Mouse (Mus musculus) right cerebral cortex, postnatal 14 days (tissue): Measurements from ENCODE around the gene Ccdc137.
"Not testable (repeated sequence)": the region's sequence is repeated elsewhere in the genome, so short reads cannot be mapped to it uniquely, and the experiment has no call there.

Source experiments
- DNase-seq: peaks from one replicate; pipeline ENCODE4 v3.0.0; 2022

Gene Ccdc137

DNA sequence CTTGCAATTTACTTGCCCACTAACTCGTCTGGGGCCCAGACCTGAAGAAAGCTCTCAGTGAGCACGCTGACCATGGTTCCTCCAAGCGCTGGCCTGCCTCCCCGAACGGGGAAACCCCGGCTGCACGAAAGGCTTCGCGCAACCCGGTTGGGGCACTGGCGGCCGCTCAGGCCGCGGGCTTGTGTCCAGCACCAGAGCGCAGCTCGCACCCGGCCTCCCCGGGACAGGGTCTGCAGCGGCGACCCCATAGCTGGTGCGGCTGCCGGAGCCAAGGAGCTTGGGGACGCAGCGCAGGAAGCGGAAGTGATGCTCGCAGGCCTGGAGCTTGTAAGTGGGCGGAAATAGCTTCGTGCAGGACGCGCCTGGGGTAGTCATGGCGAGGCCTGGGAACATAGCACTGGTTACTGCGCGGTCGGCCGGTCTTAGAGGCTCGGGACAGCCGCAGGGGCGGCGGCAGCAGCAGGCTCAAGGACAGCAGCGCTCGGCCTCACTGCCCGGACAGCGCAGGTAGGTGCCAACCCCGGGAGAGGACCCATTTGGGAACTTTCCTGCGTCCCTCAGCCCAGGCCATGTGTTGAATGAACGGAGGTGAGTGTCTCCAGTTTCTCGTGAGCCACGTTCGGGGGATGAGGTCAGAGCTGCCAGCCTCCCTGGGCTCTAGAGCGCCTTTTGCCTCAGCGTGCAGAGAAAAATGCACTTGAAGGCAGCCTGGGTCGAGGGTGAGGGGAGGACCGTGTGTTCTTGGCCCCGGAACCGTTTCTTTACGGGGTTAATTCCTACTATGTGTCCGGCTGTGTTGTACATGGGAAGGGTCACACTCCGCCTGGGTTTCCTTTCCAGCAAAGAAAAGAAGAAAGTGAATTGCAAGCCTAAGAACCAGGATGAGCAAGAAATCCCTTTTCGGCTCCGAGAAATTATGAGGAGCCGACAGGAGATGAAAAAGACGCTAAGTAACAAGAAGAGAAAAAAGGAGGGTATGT is at the start of gene Ccdc137, which contains the start of gene Oxld1:
Ccdc137 (plus strand) TSS at position 344 of the 980 bp plus-strand sequence.
Oxld1 (minus strand) TSS at position 297 of the 980 bp plus-strand sequence.
- DNase-seq: peak; percentile 76

DNA sequence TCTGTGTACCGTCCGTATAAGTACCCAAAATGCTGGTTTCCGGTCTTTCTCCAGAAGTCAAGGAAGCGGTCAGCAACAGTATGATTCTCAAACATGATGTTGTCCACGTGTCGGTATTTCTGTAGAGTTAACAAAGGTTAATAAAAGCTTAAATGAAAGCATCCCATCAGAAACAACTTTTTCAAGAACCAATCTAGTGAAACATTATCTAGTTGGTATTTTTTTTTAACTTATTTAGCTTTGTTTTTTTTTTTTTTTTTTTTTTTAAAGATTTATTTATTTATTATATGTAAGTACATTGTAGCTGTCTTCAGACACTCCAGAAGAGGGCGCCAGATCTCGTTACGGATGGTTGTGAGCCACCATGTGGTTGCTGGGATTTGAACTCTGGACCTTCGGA is 44.3 kb upstream of the Ccdc137 start:
- not testable (repeated sequence) for DNase-seq

- no peak for DNase-seq
These were observed 40.1 kb upstream of the Ccdc137 start for GRCm38 (mm10) chr11:120417852-120418251.

- no peak for DNase-seq
These were observed 39.3 kb upstream of the Ccdc137 start for GRCm38 (mm10) chr11:120418592-120418991.

DNA sequence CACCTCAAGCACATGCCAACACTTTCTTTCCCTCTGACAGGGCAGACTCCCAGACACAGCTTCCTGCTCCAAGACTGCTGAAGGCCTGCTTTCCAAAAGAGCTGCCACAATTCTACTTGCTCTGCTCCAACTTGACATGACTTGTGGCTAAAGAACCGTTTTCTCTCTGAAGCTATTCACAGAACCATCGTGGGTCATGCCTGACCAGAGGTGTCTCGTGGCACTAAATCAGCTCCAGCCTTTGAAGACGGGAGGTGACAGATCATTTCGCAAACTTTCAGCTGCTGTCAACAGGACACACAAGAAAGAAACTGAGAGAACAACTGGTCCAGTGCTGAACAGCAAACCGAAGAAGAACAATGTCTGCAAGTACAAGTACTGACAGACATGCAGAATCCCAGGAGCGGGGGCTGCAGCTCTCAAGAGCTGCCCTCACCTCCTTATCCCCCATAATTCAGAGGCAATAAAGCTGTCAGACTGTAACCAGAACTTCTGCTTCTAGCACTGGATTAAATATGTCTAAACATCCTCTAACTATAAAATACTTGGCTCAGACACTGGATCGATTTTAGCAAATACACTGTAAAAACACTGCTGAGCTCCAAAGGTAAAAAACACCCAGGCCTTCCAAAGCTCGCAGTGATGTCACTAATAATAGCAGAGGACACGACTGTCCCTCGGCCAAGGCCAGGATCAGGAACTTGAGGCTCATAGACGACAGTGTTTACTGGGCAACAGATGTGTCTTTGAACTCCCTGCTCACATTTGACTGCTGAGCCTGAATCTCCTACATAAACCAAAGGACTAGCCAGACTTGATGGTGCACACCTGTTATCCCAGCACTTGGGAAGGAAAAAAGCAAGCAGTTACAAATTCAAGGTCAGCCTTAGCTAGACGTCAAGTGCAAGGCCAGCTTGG is 35.0 kb upstream of the Ccdc137 start:
- DNase-seq: no peak

DNA sequence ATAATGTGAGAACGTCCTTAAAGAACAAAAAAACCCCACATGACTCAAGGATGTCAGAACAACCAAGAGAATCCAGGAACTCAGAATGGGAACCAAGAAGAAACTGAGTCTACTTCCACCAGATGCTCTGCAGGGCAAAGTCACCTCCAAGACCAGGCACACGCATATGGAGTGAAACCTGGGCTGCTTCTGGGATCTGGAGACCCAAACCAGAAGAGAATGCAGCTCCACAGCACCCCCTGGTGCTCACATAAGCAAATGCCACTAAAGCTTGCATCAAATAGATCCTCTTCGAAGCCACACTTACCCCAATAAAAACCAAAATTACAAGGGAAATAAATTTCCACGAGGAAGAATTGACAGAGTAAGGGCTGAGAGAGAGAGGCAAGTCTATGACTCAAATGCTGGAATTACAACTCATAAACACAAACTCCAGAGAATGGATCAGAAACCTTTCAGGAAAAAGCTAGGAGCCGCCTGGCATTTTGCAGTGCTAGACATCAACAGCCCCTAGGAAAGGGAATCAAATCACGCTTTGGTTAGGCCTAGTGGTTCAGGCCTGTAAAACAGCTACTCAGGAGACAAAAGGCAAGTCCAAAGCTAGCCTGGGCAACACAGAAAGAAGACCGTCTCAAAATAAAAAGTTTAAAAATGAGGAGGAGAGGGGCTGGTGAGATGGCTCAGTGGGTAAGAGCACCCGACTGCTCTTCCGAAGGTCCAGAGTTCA is 34.2 kb upstream of the Ccdc137 start:
- peak; percentile 58 for DNase-seq

- no peak for DNase-seq
These were observed 31.2 kb upstream of the Ccdc137 start for GRCm38 (mm10) chr11:120426727-120427126.

DNA sequence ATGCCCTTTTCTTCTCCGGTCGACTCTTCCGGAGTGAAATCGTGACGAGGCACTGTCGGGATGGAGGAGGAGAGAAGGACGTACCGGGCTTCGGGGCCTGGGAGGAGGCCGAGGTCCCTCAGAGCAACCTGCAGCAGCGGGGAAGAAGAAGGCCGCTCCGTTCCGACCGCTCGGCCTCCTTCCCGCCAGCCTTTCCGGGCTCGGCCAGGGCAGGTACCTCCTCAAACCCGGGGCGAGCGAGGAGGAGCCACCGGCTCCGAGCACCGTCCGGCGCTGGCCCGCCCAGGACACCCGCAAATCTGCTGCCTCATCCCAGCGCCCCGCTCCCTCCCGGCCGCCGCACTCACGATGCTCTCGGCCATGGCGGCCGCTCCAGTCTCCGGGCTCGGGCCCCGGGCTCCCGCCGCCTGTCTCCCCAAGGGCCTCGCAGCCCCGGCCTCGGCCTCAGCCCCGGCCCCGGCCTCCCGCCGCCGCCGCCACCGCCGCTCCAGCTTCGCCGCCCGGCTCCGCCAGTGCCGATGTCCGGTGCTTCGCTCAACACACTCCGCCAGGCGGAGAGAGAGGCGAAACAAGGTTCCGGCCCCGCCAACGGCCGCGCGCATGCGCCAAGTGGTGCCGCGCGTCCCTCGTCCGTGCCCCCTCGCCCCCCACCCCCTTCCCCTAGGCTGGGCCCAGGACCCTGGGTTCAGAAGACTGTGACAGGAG is 20.6 kb upstream of the Ccdc137 start, which contains the start of gene Nploc4:
Nploc4 (minus strand) TSS at position 557 of the 705 bp plus-strand sequence.
- peak; percentile 83 for DNase-seq

DNA sequence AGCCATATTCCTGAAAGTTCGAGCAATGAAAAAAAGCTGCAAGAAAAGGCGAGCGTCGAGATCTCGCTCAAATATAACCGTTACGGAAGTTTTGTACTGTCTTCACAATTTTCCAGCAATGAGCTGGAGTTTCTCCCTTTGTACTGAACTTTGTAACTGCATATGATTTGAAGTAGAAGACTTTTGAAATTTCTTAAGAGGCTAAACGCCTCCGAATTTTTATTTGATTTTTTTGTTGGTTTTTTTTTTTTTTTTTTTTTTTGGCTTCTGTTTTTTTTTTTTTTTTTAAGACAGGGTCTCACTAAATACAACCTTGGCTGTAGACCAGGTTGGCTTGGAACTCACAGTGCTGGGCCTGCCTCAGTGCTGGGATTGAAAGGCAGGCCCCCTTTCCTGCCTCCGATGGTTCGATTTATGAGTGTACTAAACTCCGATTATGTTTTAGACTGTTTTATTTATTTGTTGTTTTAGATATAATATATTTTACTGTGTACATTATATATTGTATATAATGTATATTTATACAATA is 20.0 kb upstream of the Ccdc137 start:
- no peak for DNase-seq

- DNase-seq: no peak
These were observed 15.6 kb upstream of the Ccdc137 start, which contains the start of gene Tspan10 for GRCm38 (mm10) chr11:120442344-120442743. Gene Tspan10, plus strand, starts transcription at chr11:120442644.

DNA sequence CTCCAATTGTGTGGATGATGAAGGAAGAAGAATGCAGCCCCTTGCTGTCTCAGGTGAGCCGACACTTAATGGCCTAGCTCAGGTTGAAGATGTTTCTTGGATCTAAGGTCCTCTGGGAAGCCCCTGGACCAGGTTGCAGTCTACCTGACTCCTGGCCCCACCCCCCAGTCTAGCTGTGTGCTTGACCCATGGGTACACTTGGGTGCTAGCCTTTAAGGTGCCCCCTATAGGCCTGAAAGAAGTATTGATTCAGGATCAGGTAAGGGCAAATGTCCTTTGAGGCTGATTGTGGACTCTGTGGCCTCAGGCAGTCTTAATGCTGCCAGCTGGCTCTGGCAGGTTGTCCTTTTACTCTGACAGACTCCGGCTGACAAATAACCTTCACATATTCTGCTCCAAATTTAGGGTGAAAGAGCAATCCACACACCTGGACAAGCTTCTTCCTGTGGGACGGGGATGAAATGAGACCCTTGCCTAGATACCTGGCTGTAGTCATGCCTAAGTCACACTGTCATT is 15.1 kb upstream of the Ccdc137 start:
- DNase-seq: no peak

GRCm38 (mm10) chr11:120444106-120444505 is 13.8 kb upstream of the Ccdc137 start:
- DNase-seq: no peak

- DNase-seq: no peak
These were observed 12.4 kb upstream of the Ccdc137 start for GRCm38 (mm10) chr11:120445475-120445874.

- no peak for DNase-seq
These were observed 10.7 kb upstream of the Ccdc137 start for GRCm38 (mm10) chr11:120447179-120447578.

DNA sequence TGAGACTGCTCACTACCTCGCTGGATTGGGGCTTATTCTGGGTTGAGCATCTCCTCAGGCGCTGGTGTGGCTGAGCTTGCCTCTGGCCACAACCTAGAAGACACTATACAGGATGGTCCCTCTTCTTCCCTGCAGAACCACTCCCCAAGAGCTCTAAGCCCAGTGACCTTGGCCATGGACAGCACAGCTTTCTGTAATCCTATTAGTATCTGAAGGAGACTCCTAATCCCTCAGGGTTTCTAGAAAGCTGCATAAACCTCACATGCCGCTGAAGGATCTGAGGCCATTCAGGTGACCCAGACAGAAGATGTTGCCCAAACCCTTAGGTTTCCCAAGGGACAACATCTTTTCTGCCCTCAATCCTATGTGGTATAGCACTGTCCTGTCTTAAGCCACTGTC is 5.7 kb upstream of the Ccdc137 start:
- DNase-seq: no peak

GRCm38 (mm10) chr11:120453306-120453705 is 4.6 kb upstream of the Ccdc137 start, which contains the start of gene Pde6g:
Gene Pde6g, minus strand, starts transcription at chr11:120453500.
- no peak for DNase-seq

DNA sequence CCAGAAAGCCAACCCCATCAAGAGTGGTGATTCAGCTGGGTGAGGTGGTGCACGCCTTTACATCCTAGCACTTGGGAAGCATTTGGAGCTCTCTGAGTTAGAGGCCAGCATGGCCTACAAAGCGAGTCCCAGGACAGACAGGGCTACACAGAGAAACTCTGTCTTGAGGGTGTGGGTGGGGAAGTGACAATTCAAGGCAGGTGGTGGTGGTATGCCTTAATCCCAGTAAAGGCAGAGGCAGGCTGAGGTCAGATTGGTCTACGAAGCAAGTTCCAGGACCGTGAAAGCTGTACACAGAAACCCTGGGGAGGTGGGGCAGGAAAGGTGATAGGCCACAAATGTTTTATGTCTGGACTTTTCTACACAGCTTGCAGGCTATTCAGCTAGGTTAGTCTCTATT is 3.0 kb upstream of the Ccdc137 start:
- DNase-seq: no peak

GRCm38 (mm10) chr11:120455413-120455812 is 2.5 kb upstream of the Ccdc137 start:
- DNase-seq: no peak

DNA sequence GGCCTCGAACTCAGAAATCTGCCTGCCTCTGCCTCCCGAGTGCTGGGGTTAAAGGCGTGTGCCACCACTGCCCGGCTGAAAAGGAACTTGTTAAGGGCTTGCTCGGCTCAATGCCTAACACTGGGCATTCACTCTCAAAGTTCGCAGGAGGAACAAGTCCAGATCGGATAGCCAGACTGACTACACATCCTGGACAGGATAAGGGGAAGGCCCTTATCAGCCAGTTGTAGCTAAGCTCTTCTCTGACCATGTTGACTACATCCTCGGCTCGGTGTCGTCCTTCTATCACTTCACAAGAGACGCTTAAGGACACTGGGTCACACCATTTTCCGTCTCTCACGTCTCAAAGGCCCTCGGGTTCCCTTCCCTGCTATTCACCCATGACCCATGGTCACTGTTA is 545 bp upstream of the Ccdc137 start:
- no peak for DNase-seq

GRCm38 (mm10) chr11:120458847-120459597 is 1.1 kb downstream of the Ccdc137 start:
- DNase-seq: no peak
